Mouse (Mus musculus): ENCODE measurements around the gene Leo1. TPM values are rescaled to one million over a fixed set of nuclear protein-coding genes. Genes with fewer than 3 reads are reported as not detected.

Leo1 gene
- 10 to 100 TPM in 1 of 2 experiments, 1 to 10 TPM in 1; 2.5 to 13.8 TPM for polyA plus RNA-seq (2012; fragmentation: generic; extraction: Trizol)

DNA sequence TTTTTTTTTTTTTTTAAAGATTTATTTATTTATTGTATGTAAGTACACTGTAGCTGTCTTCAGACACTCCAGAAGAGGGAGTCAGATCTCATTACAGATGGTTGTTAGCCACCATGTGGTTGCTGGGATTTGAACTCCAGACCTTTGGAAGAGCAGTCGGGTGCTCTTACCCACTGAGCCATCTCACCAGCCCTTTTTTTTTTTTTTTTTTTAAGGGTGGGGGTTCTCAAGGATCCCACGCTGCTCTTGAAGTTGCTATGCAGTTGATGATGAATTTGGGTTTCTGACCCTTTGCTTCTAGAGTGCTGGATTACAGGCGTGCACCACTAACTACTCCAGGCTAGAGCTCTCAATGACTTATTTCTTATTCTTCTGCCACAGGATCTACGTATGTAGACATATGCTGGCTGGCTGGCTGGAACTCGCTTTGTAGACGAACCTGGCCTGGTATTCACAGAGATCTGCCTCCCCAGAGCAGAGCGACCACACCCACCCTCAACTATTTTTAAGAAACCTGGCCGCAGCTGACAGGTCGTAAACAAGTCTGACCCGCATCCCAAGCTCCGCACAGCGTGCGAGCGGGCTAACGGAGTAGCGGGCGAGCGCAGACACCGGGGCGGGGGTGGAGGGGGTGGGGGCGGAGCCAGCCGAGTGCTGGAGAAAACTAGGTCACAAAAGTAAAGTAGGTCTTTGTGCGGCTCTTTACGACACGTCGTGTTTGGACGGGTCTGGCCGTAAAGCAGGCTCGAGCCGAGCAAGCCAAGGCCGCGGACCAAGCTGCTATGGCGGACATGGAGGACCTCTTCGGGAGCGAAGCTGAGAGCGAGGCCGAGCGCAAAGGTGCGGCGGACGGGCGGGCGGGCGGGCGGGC, at the start of gene Leo1:
Gene Leo1, plus strand, starts transcription at position 729 of the 871 bp plus-strand sequence.

GRCm38 (mm10) chr9:75409852-75410378, 31.4 kb upstream of the Leo1 start, which contains the start of gene Mapk6:
Mapk6 (minus strand) TSS chr9:75410005.

Other genes starting within 250 kb of the Leo1 start
- under 1 TPM in 1 of 2 experiments, not detected in 1; 0.17 TPM for gene Myo5c, start 209.5 kb upstream of the Leo1 start, polyA plus RNA-seq (2012; fragmentation: generic; extraction: Trizol)
- 10 to 100 TPM in 1 of 2 experiments, 1 to 10 TPM in 1; 2.3 to 15.1 TPM for gene Gnb5, start 135.2 kb upstream of the Leo1 start, polyA plus RNA-seq (2012; fragmentation: generic; extraction: Trizol)
- under 1 TPM in 1 of 2 experiments, not detected in 1; 0.05 TPM for gene Bcl2l10, start 93.8 kb upstream of the Leo1 start, polyA plus RNA-seq (2012; fragmentation: generic; extraction: Trizol)
- gene Mapk6, start 31.5 kb upstream of the Leo1 start, polyA plus RNA-seq (2012; fragmentation: generic; extraction: Trizol) = 1 to 10 TPM; 2.4 to 9.3 TPM
- gene Tmod3, start 118.1 kb downstream of the Leo1 start, polyA plus RNA-seq (2012; fragmentation: generic; extraction: Trizol) = 10 to 100 TPM in 1 of 2 experiments, 1 to 10 TPM in 1; 1.2 to 23.0 TPM
- gene Tmod2, start 169.8 kb downstream of the Leo1 start, polyA plus RNA-seq (2012; fragmentation: generic; extraction: Trizol) = under 1 TPM; 0.11 to 0.39 TPM
- 10 to 100 TPM in 1 of 2 experiments, 1 to 10 TPM in 1; 6.3 to 23.8 TPM for gene Lysmd2, start 184.2 kb downstream of the Leo1 start, polyA plus RNA-seq (2012; fragmentation: generic; extraction: Trizol)
- gene Scg3, start 242.5 kb downstream of the Leo1 start, polyA plus RNA-seq (2012; fragmentation: generic; extraction: Trizol) = not detected

All from C3H10T1/2 (cell line).